Mouse (Mus musculus): ENCODE data around the gene Hoxb4. TPM values are rescaled to one million over a fixed set of nuclear protein-coding genes. Genes with fewer than 3 reads are reported as not detected.

The Hoxb4 gene
- polyA plus RNA-seq, 1 experiment, result 2.6 TPM

GRCm38 (mm10) chr11:96342576-96342930 is 24.5 kb downstream of the Hoxb4 start:
- peaks cover 7% of the 10 kb centered on the region for H3K27me3 ChIP-seq (ENCODE audit: control insufficient read depth, insufficient read depth, low read length)
- DNase-seq (ENCODE audit: low read depth in 1 of 2, low spot score in 2 of 2), result no peak
- H3K4me1 ChIP-seq (ENCODE audit: control insufficient read depth, insufficient read depth, insufficient read length), result peaks cover 6% of the 10 kb centered on the region; the same call in 1 of the 2 replicates
- WGBS, result 62% methylated on average over 4 of the region's 4 CpGs
- H3K4me3 ChIP-seq (ENCODE audit: extremely low read depth, insufficient read depth, insufficient read length), result no peak overlapping the region
- no peaks in the 10 kb centered on the region for H3K36me3 ChIP-seq (ENCODE audit: control insufficient read depth, insufficient read depth, low read length)
- no peak overlapping the region for H3K27ac ChIP-seq (ENCODE audit: insufficient read depth, low read length)
- no peak for TF ChIP-seq POLR2A (IDR thresholded peaks at IDR 0.05; ENCODE audit: low read depth, low read length)
- no peak for TF ChIP-seq CTCF (IDR thresholded peaks at IDR 0.05; ENCODE audit: extremely low read depth, insufficient read depth, insufficient read length, insufficient replicate concordance)

- Histone ChIP-seq H3K4me3 (ENCODE audit: extremely low read depth, insufficient read depth, insufficient read length) (no peak overlapping the region), H3K36me3 (ENCODE audit: control insufficient read depth, insufficient read depth, low read length) (no peaks in the 10 kb centered on the region), H3K4me1 (ENCODE audit: control insufficient read depth, insufficient read depth, insufficient read length) (peaks cover 6% of the 10 kb centered on the region; the same call in 1 of the 2 replicates), H3K27me3 (ENCODE audit: control insufficient read depth, insufficient read depth, low read length) (peaks cover 7% of the 10 kb centered on the region), H3K27ac (ENCODE audit: insufficient read depth, low read length) (no peak overlapping the region)
- 89% methylated on average over 2 of the region's 2 CpGs for WGBS
- DNase-seq (ENCODE audit: low read depth in 1 of 2, low spot score in 2 of 2), result no peak
- TF ChIP-seq CTCF (IDR thresholded peaks at IDR 0.05; ENCODE audit: extremely low read depth, insufficient read depth, insufficient read length, insufficient replicate concordance), result no peak
Measured at GRCm38 (mm10) chr11:96343206-96343745, 25.2 kb downstream of the Hoxb4 start.

DNA sequence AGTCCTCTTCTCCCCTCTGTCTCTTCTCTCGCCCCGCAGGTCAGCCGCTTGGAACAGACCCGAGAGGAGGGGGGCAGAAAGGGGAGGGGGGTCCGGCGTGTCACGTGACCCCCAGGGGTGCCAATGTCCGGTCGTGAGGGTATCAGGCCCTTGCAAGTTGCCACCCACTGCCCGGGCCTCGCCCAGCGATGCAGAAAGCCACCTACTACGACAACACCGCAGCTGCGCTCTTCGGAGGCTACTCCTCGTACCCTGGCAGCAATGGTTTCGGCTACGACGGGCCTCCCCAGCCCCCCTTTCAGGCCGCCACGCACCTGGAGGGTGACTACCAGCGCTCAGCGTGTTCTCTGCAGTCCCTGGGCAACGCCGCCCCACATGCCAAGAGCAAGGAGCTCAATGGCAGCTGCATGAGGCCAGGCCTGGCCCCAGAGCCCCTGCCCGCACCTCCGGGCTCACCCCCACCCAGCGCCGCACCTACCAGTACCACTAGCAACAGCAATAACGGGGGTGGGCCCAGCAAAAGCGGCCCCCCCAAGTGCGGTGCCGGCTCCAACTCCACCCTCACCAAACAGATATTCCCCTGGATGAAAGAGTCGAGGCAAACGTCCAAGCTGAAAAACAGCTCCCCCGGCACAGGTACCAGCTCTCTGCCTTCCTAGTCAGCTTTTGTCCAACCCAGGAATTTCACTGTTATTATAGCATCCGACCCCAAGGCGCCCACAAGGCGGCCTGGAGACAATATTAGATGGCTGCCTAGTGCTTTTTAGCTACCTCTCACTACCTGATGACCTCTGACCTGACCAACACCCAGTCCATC is 26.2 kb downstream of the Hoxb4 start:
- Histone ChIP-seq H3K36me3 (ENCODE audit: control insufficient read depth, insufficient read depth, low read length) (no peaks in the 10 kb centered on the region), H3K27ac (ENCODE audit: insufficient read depth, low read length) (no peak overlapping the region), H3K4me1 (ENCODE audit: control insufficient read depth, insufficient read depth, insufficient read length) (peaks cover 6% of the 10 kb centered on the region; the same call in 1 of the 2 replicates), H3K4me3 (ENCODE audit: extremely low read depth, insufficient read depth, insufficient read length) (no peak overlapping the region), H3K27me3 (ENCODE audit: control insufficient read depth, insufficient read depth, low read length) (peaks cover 7% of the 10 kb centered on the region)
- TF ChIP-seq CTCF (IDR thresholded peaks at IDR 0.05; ENCODE audit: extremely low read depth, insufficient read depth, insufficient read length, insufficient replicate concordance), result no peak
- TF ChIP-seq POLR2A (IDR thresholded peaks at IDR 0.05; ENCODE audit: low read depth, low read length), result no peak
- 88% methylated on average over 40 of the region's 40 CpGs for WGBS
- DNase-seq (ENCODE audit: low read depth in 1 of 2, low spot score in 2 of 2), result no peak

DNA sequence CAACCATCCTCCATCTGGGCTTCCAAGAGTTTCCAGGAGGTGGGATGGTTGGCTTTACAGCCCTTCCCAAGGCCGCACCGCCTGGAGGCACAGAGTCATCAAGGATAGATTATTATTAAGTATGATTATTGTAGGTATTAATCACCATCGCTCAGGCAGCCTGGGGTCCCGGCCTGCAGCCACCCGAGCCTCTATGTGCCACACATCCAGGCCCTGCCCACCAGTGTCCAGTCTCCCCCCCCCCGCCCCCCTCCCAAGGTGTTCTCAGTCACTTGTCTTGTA is 26.8 kb downstream of the Hoxb4 start:
- peaks cover 7% of the 10 kb centered on the region for H3K27me3 ChIP-seq (ENCODE audit: control insufficient read depth, insufficient read depth, low read length)
- 91% methylated on average over 6 of the region's 6 CpGs for WGBS
- H3K27ac ChIP-seq (ENCODE audit: insufficient read depth, low read length), result no peak overlapping the region

GRCm38 (mm10) chr11:96345220-96345892 is 27.3 kb downstream of the Hoxb4 start:
- H3K4me1 ChIP-seq (ENCODE audit: control insufficient read depth, insufficient read depth, insufficient read length), result peaks cover 6% of the 10 kb centered on the region; the same call in 1 of the 2 replicates
- no peak for DNase-seq (ENCODE audit: low read depth in 1 of 2, low spot score in 2 of 2)
- H3K4me3 ChIP-seq (ENCODE audit: extremely low read depth, insufficient read depth, insufficient read length), result no peak overlapping the region
- H3K27me3 ChIP-seq (ENCODE audit: control insufficient read depth, insufficient read depth, low read length), result peaks cover 7% of the 10 kb centered on the region
- H3K27ac ChIP-seq (ENCODE audit: insufficient read depth, low read length), result no peak overlapping the region; the same call in 1 of the 2 replicates
- no peaks in the 10 kb centered on the region for H3K36me3 ChIP-seq (ENCODE audit: control insufficient read depth, insufficient read depth, low read length)
- whole genome bisulfite sequencing, result 68% methylated on average over 56 of the region's 56 CpGs
- TF ChIP-seq CTCF (IDR thresholded peaks at IDR 0.05; ENCODE audit: extremely low read depth, insufficient read depth, insufficient read length, insufficient replicate concordance), result no peak
- no peak for TF ChIP-seq POLR2A (IDR thresholded peaks at IDR 0.05; ENCODE audit: low read depth, low read length)

More for the DNA sequence above, 26.8 kb downstream of the Hoxb4 start:
- Histone ChIP-seq H3K4me3 (ENCODE audit: extremely low read depth, insufficient read depth, insufficient read length) (no peak overlapping the region), H3K4me1 (ENCODE audit: control insufficient read depth, insufficient read depth, insufficient read length) (peaks cover 6% of the 10 kb centered on the region; the same call in 1 of the 2 replicates), H3K36me3 (ENCODE audit: control insufficient read depth, insufficient read depth, low read length) (no peaks in the 10 kb centered on the region)
- no peak for TF ChIP-seq CTCF (IDR thresholded peaks at IDR 0.05; ENCODE audit: extremely low read depth, insufficient read depth, insufficient read length, insufficient replicate concordance)
- no peak for TF ChIP-seq POLR2A (IDR thresholded peaks at IDR 0.05; ENCODE audit: low read depth, low read length)
- DNase-seq (ENCODE audit: low read depth in 1 of 2, low spot score in 2 of 2), result no peak

GRCm38 (mm10) chr11:96345893-96346806 is 28.1 kb downstream of the Hoxb4 start:
- no peak for DNase-seq (ENCODE audit: low read depth in 1 of 2, low spot score in 2 of 2)
- 73% methylated on average over 45 of the region's 45 CpGs for WGBS
- no peak overlapping the region; the same call in 1 of the 2 replicates for H3K27ac ChIP-seq (ENCODE audit: insufficient read depth, low read length)
- TF ChIP-seq CTCF (IDR thresholded peaks at IDR 0.05; ENCODE audit: extremely low read depth, insufficient read depth, insufficient read length, insufficient replicate concordance) (no peak), POLR2A (IDR thresholded peaks at IDR 0.05; ENCODE audit: low read depth, low read length) (no peak)
- H3K4me1 ChIP-seq (ENCODE audit: control insufficient read depth, insufficient read depth, insufficient read length), result no peaks in the 10 kb centered on the region
- no peak overlapping the region for H3K4me3 ChIP-seq (ENCODE audit: extremely low read depth, insufficient read depth, insufficient read length)
- no peaks in the 10 kb centered on the region for H3K36me3 ChIP-seq (ENCODE audit: control insufficient read depth, insufficient read depth, low read length)
- H3K27me3 ChIP-seq (ENCODE audit: control insufficient read depth, insufficient read depth, low read length), result peaks cover 4% of the 10 kb centered on the region; the same call in 1 of the 2 replicates

Data from spleen, adult 2 months (tissue).